Mouse (Mus musculus) midbrain, postnatal 0 days (tissue): ENCODE results near the gene Exoc3l2. TPM values are rescaled to one million over a fixed set of nuclear protein-coding genes. Genes with fewer than 3 reads are reported as not detected.
A peak's percentile ranks its signal among the peaks of the same experiment; 100 is the strongest.

Experiments used
- ATAC-seq: fragments of 200-750 bp; cut with Nextera tagmentation; 2 replicates; pipeline ENCODE4 v1.8.0; 2017; ENCODE audit warnings: moderate number of reproducible peaks, mild to moderate bottlenecking, moderate TSS enrichment, moderate library complexity; ENCODE audit not compliant: low FRiP score
- DNase-seq: peaks from one replicate; pipeline ENCODE4 v3.0.0-alpha.2; 2015; ENCODE audit warnings: low spot score
- H3K27ac ChIP-seq: fragments of 300-500 bp; sonication (generic); 2 replicates; pipeline ENCODE4 v1.5.1; 2014; ENCODE audit warnings: low read depth, mild to moderate bottlenecking, low read length, mixed read lengths
- H3K27me3 ChIP-seq: fragments of 300-500 bp; sonication (generic); 2 replicates; pipeline ENCODE4 v1.6.1; 2014; ENCODE audit warnings: low read length, control low read depth, mixed read lengths; ENCODE audit not compliant: insufficient read depth
- H3K36me3 ChIP-seq: fragments of 300-500 bp; sonication (generic); 2 replicates; pipeline ENCODE4 v1.6.1; 2014; ENCODE audit warnings: low read length, control low read depth, mixed read lengths; ENCODE audit not compliant: insufficient read depth
- H3K4me1 ChIP-seq: fragments of 300-500 bp; sonication (generic); 2 replicates; pipeline ENCODE4 v1.6.1; 2014; ENCODE audit warnings: mild to moderate bottlenecking, control low read depth, antibody characterized with exemption, low read length, mixed read lengths; ENCODE audit not compliant: insufficient read depth
- H3K4me2 ChIP-seq: fragments of 300-500 bp; sonication (generic); 2 replicates; pipeline ENCODE4 v1.6.1; 2014; ENCODE audit warnings: low read depth, mild to moderate bottlenecking, low read length, mixed read lengths; ENCODE audit not compliant: poor library complexity, severe bottlenecking
- H3K4me3 ChIP-seq: fragments of 300-500 bp; sonication (generic); 2 replicates; pipeline ENCODE4 v1.5.1; 2014; ENCODE audit warnings: low read depth, mild to moderate bottlenecking, low read length, moderate library complexity
- H3K9ac ChIP-seq: fragments of 300-500 bp; sonication (generic); replicated peaks from 2 replicates; pipeline ENCODE4 v1.6.1; 2014; ENCODE audit warnings: mild to moderate bottlenecking, low read length, moderate library complexity, mixed read lengths; ENCODE audit not compliant: poor library complexity, severe bottlenecking
- H3K9me3 ChIP-seq: fragments of 300-500 bp; sonication (generic); 2 replicates; pipeline ENCODE4 v1.6.1; 2016; ENCODE audit warnings: low read length, control low read depth
- CTCF ChIP-seq: IDR thresholded peaks from 2 replicates; pipeline ENCODE4 v1.5.1; 2016; ENCODE audit warnings: antibody characterized with exemption, mild to moderate bottlenecking
- WGBS: fragments of 180-500 bp; shearing (Covaris S2); extraction: QIAGEN DNeasy Blood & Tissue Kit; methylation state at CpG from one replicate; pipeline ENCODE4 v1.1.7; 2014; 5-methylcytosine and 5-hydroxymethylcytosine counted together
- polyA plus RNA-seq: library from polyadenylated mRNA; unstranded; fragments of >200 nt; fragmentation: Nextera tagmentation; extraction: Ambion mirVana; gene quantifications from 2 replicates; pipeline ENCODE4 v1.2.1, GENCODE M21; 2015
- total RNA-seq: library from RNA; depleted of rRNA; stranded (reverse); fragments of >200 nt; gene quantifications from 2 replicates; pipeline ENCODE4 v1.2.3, GENCODE M21; 2014

The Exoc3l2 gene
- total and polyA plus RNA-seq, 2 experiments from 2014 or later, result 0.49 to 1.5 TPM

GRCm38 (mm10) chr7:19486549-19486948 lies 23.4 kb downstream of the Exoc3l2 start:
- no peak overlapping the region for H3K27ac ChIP-seq
- H3K9ac ChIP-seq, result no peak overlapping the region
- H3K9me3 ChIP-seq, result no peaks in the 10 kb centered on the region
- ATAC-seq (no peak), DNase-seq (no peak)
- H3K4me2 ChIP-seq, result no peak overlapping the region
- WGBS, result 92% methylated on average over 7 of the region's 7 CpGs
- peaks cover 35% of the 10 kb centered on the region for H3K27me3 ChIP-seq
- no peaks in the 10 kb centered on the region for H3K36me3 ChIP-seq
- H3K4me1 ChIP-seq, result no peaks in the 10 kb centered on the region
- no peak for TF ChIP-seq CTCF
- no peak overlapping the region for H3K4me3 ChIP-seq

- Histone ChIP-seq H3K27ac (no peak overlapping the region), H3K4me1 (no peaks in the 10 kb centered on the region), H3K27me3 (peaks cover 39% of the 10 kb centered on the region), H3K9ac (0 out of 2 replicates have a peak overlapping the region, but pooled peaks have one; percentile 9), H3K36me3 (no peaks in the 10 kb centered on the region), H3K4me3 (peak overlapping the region; percentile 34), H3K4me2 (peak overlapping the region; percentile 53), H3K9me3 (no peaks in the 10 kb centered on the region)
- 2% methylated on average over 31 of the region's 31 CpGs for WGBS
- no peak for TF ChIP-seq CTCF
- DNase-seq, result peak; percentile 12
- peak; percentile 54 for ATAC-seq
These were observed 26.4 kb downstream of the Exoc3l2 start for GRCm38 (mm10) chr7:19489525-19489924.

DNA sequence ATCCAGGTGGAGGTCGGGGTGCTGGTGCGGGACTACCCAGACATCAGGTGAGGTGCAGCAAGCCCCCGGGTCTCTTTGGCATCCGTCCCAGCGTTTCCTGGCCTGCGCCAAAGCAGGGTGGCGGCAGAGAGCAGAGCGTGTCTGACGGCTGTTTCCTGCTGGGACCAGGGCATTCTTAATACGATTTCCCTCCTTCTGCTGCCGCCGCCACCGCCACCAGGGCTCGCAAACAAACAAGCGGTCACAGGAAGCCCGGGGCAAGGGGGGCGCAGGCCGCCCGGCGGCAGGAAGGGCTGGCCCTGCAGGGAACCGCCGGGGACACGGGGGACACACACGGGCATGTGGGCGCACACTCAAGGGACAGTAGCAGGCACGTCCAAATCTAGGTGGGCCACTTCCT lies 28.6 kb downstream of the Exoc3l2 start:
- Histone ChIP-seq H3K27me3 (peaks cover 42% of the 10 kb centered on the region), H3K4me3 (peak overlapping the region; percentile 12; the same call in 1 of the 2 replicates), H3K27ac (no peak overlapping the region), H3K36me3 (no peaks in the 10 kb centered on the region), H3K4me2 (peak overlapping the region; percentile 28), H3K4me1 (no peaks in the 10 kb centered on the region), H3K9me3 (no peaks in the 10 kb centered on the region), H3K9ac (no peak overlapping the region)
- WGBS, result 1% methylated on average over 24 of the region's 26 CpGs
- ATAC-seq (no peak), DNase-seq (no peak)
- TF ChIP-seq CTCF, result peak; percentile 28

GRCm38 (mm10) chr7:19494751-19495474 lies 31.8 kb downstream of the Exoc3l2 start:
- Histone ChIP-seq H3K4me3 (no peak overlapping the region), H3K36me3 (no peaks in the 10 kb centered on the region), H3K27ac (no peak overlapping the region), H3K9me3 (no peaks in the 10 kb centered on the region), H3K27me3 (peaks cover 20% of the 10 kb centered on the region), H3K4me1 (no peaks in the 10 kb centered on the region), H3K4me2 (no peak overlapping the region), H3K9ac (no peak overlapping the region)
- TF ChIP-seq CTCF, result no peak
- no peak for ATAC-seq
- WGBS, result 85% methylated on average over 25 of the region's 25 CpGs
- DNase-seq, result no peak

DNA sequence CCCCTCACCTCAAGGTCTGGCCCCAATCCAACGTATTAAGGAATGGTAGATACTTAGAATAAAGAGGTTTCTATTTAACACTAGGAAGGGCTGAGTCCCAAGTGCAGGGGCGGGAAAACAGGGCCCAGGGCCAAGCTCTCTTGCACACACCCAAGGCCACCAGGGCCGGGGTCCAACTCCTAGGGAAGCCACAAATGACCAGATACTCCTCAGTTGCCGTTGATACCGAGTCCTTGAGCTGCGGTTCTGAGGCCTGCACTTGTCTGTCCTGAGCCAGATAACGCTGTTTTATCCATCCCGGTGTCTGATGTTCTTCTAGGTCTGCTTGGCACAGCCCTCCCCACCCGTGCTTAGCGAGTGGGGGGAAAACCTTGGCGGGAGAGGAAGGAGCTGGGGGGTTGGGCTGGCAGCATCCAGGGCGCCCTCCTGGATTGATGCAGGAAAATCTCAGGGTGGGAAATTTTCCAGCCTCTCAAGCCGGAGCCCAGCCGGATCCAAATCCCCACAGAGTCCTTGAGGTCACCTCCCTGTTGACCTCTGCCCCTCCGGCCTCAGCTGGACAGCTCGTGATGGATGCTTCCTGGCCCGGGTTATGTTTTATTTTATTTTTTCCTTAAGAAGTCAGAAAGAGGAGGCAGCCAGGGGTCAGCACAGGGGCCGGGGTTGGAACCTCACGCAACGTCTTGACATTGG lies 32.5 kb downstream of the Exoc3l2 start:
- H3K4me1 ChIP-seq, result no peaks in the 10 kb centered on the region
- H3K4me2 ChIP-seq, result no peak overlapping the region
- H3K27ac ChIP-seq, result no peak overlapping the region
- no peak for DNase-seq
- peaks cover 16% of the 10 kb centered on the region for H3K27me3 ChIP-seq
- no peak for ATAC-seq
- TF ChIP-seq CTCF, result no peak
- no peaks in the 10 kb centered on the region for H3K36me3 ChIP-seq
- WGBS, result 73% methylated on average over 19 of the region's 20 CpGs
- H3K4me3 ChIP-seq, result no peak overlapping the region
- no peak overlapping the region for H3K9ac ChIP-seq
- H3K9me3 ChIP-seq, result no peaks in the 10 kb centered on the region

DNA sequence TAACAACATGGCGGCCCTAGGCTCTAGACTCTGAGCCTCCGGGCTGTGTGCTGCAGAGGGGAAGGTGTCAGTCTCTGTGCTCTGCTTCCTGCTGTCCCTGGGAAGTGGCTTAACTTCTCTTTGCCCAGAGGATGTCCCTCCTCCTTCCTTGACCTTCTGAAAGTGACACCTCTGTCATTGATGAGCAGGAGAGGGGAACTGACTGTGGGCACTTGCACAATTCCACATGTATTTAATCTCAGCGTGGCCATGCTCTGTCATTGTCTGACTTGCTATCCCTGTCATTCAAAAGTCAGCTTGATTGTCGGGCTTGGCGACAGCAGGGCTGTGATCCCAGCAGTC lies 33.1 kb downstream of the Exoc3l2 start:
- peaks cover 11% of the 10 kb centered on the region for H3K27me3 ChIP-seq
- H3K36me3 ChIP-seq, result no peaks in the 10 kb centered on the region
- H3K9me3 ChIP-seq, result no peaks in the 10 kb centered on the region
- H3K27ac ChIP-seq, result no peak overlapping the region
- H3K4me1 ChIP-seq, result no peaks in the 10 kb centered on the region
- DNase-seq (no peak), ATAC-seq (no peak)
- WGBS, result 69% methylated on average over 5 of the region's 5 CpGs
- H3K4me2 ChIP-seq, result no peak overlapping the region
- TF ChIP-seq CTCF, result no peak
- no peak overlapping the region for H3K4me3 ChIP-seq
- no peak overlapping the region for H3K9ac ChIP-seq
